Mouse (Mus musculus) right cerebral cortex, adult 2 months (tissue): Measurements from ENCODE around the gene Rps3a1.
A peak's percentile ranks its signal among the peaks of the same experiment; 100 is the strongest.

Source experiments
- DNase-seq, 2 experiments: peaks; one replicate each; pipeline ENCODE4 v3.0.0; 2021 to 2022; ENCODE audit warnings: low spot score in 2 of 2

Rps3a1 gene

GRCm38 (mm10) chr3:86142263-86142933, at the start of gene Rps3a1:
Rps3a1 (minus strand) TSS chr3:86142702.
- peak; percentile 99 for DNase-seq

GRCm38 (mm10) chr3:86187736-86188389, 45.4 kb upstream of the Rps3a1 start:
- DNase-seq = no peak

GRCm38 (mm10) chr3:86184546-86184945, 42.0 kb upstream of the Rps3a1 start:
- DNase-seq = no peak

GRCm38 (mm10) chr3:86181107-86181506, 38.6 kb upstream of the Rps3a1 start:
- no peak for DNase-seq

DNA sequence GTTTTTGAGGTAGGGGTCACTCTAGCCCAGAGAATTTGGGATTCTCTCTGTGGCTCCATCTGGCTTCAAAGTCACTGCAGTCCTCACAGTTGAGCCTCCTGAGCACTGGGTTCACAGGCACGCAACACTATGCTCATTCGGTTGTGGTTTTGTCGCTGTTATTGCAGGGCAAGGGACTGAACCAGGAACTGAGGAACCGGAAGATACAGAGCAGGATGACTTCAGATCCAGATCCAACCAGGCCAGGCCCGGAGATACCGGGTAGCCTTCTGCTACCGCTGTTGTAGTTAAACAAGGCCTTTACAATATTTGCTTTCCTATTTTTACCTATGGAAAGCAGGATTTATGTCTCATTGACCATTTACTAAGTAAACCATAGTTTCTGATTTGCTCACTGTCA, 37.2 kb upstream of the Rps3a1 start:
- DNase-seq = no peak

DNA sequence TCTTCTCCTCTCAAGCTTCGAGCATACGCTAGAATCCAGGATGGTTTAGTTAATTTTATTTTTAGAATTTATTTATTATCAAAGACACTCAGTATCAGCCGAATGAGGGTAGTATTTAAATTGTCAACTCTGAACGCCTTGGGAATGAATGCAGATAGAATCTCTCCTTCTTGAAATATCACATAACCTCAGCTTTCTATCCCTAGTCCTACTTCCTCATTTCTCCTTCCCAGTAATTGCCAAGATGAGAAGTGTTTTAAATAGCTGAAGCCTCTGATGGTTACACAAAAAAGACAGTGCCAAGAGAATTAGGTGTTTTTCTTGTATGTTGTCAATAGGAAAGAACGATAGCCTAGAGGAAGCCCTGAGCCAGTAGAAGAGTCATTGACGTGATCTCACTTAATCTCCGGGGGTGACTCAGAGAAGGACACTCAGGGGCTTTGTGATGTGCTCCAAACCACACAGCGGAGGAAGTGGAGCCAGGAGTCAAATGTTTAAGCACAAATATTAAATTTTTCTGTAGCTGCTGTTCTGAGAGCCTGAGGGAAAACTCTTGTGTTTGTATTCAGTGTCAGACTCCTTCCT, 26.4 kb upstream of the Rps3a1 start:
- no peak for DNase-seq

DNA sequence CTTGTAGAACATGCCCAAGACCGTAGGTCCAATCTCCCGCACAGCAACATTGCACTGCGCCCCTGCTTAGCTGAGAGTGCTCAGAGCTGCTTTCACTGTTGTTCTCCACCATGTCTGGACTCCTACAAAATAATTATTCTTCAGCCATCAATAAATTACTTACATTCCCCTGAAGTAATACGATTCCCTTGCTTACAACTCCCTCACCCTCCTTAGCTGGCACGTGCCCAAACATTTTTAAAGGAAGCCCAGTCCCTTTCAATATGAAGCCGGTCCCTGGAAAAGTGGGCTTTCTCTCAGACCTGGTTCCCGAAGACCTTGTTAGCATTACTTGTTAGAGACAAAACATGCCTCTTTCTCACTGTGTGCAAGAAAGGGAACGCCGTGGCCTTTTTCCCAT, 7.0 kb upstream of the Rps3a1 start:
- no peak for DNase-seq

DNA sequence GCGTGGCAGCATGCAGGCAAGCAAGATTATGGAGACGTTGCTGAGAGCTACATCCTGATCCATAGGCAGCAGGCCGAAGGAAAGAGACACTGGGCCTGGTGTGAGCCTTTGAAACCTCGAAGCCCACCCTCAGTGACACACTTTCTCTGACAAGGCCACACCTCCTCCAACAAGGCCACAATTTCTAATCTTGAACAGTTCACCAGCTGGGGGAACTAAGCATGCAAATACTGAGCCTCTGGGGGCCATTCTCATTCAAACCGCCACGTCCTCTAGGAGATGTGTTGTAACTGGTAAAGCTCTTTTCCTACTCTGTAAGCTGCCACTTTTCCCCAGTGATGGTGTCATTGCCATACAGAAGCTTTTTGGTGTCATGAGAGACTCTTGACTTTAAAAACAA, 6.6 kb upstream of the Rps3a1 start:
- DNase-seq = no peak

- no peak for DNase-seq
These were observed 841 bp upstream of the Rps3a1 start for GRCm38 (mm10) chr3:86143343-86143742.

GRCm38 (mm10) chr3:86142934-86143317, 424 bp upstream of the Rps3a1 start:
- DNase-seq = no peak

DNA sequence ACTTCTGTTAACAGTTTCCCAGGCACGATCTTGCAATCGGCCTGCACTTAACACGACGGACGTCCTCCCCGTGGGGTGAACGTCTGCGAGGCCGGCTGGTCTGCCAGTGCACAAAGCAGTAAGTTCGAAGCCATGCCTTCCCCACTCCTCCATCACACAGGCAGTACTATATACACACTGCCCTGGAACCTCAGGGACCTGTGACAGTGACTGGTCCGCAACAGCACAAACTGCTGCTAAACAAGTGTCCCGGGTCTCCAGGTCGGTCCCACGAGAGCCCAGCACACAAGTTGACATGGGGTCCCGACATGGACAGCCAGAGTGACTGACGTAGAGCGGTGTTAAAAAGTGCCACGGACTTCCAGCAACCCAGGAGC, 628 bp downstream of the Rps3a1 start:
- DNase-seq = no peak

DNA sequence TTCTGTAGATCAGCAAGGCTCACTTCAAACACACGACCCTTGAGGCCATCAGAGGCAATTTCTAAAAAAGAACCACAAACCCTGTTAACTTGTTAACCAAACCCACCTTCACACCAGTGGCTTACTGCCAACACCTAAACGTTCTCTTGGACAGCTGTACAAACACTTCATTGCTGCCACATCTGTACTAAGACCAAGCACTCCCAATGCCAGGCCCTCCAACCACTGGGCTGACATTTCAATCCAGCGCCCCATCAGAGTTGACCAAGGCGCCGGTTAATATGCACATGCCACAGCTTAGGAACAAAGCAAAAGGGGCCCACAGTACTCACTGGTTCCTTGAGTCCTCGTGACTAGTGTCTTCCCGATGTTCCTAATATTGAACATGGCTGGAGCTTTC, 1.1 kb downstream of the Rps3a1 start:
- DNase-seq = no peak

GRCm38 (mm10) chr3:86139660-86140059, 2.8 kb downstream of the Rps3a1 start:
- DNase-seq = no peak

- DNase-seq = no peak
These were observed 5.4 kb downstream of the Rps3a1 start for GRCm38 (mm10) chr3:86136936-86137574.

DNA sequence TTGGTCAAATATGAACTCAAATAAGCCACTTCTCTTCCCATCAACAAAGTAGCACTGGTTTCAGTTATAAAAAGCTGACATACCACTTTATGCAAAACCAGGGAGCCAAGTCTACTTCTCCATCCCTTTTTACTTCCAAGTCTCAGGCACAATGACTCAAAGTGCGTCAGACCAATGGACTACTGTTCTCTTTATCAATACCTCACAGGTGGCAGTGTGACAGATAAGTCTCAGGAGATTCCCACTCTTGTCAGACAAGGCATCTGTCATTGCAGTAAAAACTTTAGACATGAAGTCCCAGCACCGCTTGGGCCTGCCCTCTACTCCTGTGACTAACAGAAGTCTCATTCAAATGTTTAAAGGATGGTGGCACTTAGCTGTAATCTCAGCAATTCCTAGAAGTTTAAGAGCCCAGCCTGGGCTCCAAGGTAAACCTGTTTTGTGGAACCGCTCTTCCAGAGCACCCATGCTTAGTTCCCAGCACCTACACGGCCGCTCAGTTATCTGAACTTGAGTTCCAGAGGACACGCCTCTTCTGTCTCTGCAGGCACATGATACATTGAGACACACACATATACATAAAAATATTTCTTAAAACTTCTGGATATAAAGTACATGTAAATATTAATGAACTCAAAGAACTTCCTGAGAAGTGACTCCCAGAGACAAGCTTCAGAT, 6.5 kb downstream of the Rps3a1 start:
- no peak for DNase-seq

DNA sequence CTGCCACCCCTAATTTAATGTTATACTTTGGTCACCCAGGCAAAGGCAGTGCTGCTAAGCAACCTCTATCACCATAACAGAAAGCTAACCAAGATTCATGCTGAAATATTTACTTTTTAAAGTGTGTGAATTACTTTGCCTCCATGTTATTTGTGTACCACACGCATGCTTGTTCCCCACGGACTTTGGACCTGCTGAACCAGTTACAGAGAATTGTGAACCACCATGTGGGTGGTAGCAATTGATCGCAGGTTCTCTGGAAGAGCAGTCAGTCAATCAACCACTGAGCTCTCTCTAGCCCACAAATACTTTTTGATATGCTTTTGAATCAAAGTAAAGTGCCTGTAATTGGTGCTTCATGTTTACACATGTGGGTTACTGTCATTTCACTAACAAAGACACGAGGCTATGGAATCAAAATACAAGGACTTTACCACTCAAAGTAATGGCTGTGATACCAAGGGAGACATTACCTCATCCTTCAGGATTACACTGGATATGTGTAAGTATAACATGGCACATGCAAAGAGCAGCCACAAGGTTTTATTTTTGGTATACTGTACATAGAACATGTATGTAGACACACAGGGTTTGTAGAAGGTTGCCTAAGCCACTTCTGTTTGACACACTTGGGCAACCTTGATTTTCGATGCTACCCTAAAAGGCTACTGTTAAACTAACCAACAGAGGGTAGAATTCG, 7.4 kb downstream of the Rps3a1 start:
- DNase-seq = no peak

GRCm38 (mm10) chr3:86129757-86130156, 12.7 kb downstream of the Rps3a1 start:
- DNase-seq = peak; percentile 79 to 91

DNA sequence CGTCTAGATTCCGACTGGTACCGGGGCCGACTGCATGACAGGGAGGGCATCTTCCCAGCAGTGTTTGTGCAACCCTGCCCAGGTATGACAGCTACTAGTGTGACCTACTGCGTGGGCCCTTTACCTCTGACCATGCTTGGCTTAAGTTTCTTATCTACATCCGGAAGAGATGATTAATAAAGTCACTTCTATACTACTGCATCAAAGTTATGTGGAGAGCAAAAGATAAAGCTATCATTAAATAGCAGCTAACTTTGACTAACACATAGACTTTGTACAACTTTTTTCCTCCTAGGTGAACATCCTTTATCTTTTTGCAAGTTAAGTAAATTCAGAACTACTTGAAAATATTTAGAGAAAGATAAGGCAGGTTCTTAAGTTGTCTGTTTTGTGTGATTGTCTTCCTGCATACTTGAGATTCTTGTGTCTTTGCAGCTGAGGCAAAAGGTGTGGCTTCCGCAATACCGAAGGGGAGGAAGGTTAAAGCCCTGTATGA, 19.2 kb downstream of the Rps3a1 start:
- DNase-seq = no peak

DNA sequence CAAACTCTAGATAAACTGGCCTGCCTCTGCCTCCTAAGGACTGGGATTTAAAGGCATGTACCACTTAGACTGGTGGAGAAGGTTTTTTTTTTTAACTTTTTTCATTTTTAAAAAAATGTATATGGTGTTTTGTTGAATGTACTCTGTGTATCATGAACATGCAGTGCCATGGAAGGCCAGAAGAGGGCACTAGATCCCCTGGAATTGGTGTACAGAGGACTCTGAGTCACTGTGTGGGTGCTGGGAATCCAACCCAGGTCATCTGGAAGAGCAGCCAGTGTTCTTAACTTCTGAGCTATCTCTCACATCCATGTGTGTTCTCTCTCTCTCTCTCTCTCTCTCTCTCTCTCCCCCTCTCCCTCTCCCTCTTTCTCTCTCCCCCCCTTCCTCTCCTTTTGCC, 20.3 kb downstream of the Rps3a1 start:
- DNase-seq = no peak

- DNase-seq = no peak
These were observed 23.1 kb downstream of the Rps3a1 start for GRCm38 (mm10) chr3:86119237-86119932.

GRCm38 (mm10) chr3:86116951-86117350, 25.6 kb downstream of the Rps3a1 start:
- DNase-seq = no peak
